Mouse (Mus musculus) MEL (cell line): ENCODE measurements around the gene Kalrn. TPM values are rescaled to one million over a fixed set of nuclear protein-coding genes. Genes with fewer than 3 reads are reported as not detected.

Experiments used
- DNase-seq: peaks from one replicate; pipeline ENCODE4 v3.0.0; 2011; ENCODE audit warnings: low read depth, low spot score
- H3K27ac ChIP-seq: 2 replicates; pipeline ENCODE4 v1.5.1; 2012; ENCODE audit warnings: low read depth, mild to moderate bottlenecking, control low read depth, low read length, moderate library complexity; ENCODE audit not compliant: control insufficient read depth
- H3K27me3 ChIP-seq, 2 experiments: fragments of 150-350 bp in 1 of 2; sonication (generic) in 1 of 2; 2 replicates each; pipeline ENCODE4 v1.6.1; 2012; ENCODE audit warnings: low read length in 2 of 2, mild to moderate bottlenecking in 2 of 2, improper control_type of control experiment in 1 of 2, moderate library complexity in 1 of 2; ENCODE audit not compliant: insufficient read depth in 2 of 2, control insufficient read depth in 1 of 2
- H3K36me3 ChIP-seq, 2 experiments: 2 replicates each; pipeline ENCODE4 v1.6.1; 2012 to 2014; ENCODE audit warnings: low read length in 2 of 2, improper control_type of control experiment in 1 of 2, inconsistent platforms in 1 of 2, mild to moderate bottlenecking in 1 of 2; ENCODE audit not compliant: insufficient read depth in 2 of 2, control insufficient read depth in 1 of 2
- H3K4me1 ChIP-seq, 2 experiments: fragments of 150-350 bp in 1 of 2; sonication (generic) in 1 of 2; 2 replicates each; pipeline ENCODE4 v1.6.1; 2012; ENCODE audit warnings: low read length in 2 of 2, improper control_type of control experiment in 1 of 2, mild to moderate bottlenecking in 1 of 2; ENCODE audit not compliant: insufficient read depth in 2 of 2, control insufficient read depth in 1 of 2
- H3K4me3 ChIP-seq, 2 experiments: fragments of 150-350 bp in 1 of 2; sonication (generic) in 1 of 2; 2 replicates each; pipeline ENCODE4 v1.5.1; 2012; ENCODE audit warnings: low read depth in 2 of 2, low read length in 2 of 2, mild to moderate bottlenecking in 2 of 2, moderate library complexity in 2 of 2, control low read depth in 1 of 2, improper control_type of control experiment in 1 of 2; ENCODE audit not compliant: control insufficient read depth in 1 of 2, insufficient read depth in 1 of 2
- H3K79me2 ChIP-seq: 2 replicates; pipeline ENCODE4 v1.6.1; 2012; ENCODE audit warnings: mild to moderate bottlenecking, low read length, moderate library complexity; ENCODE audit not compliant: control insufficient read depth, poor library complexity, insufficient read depth
- H3K9ac ChIP-seq: 2 replicates; pipeline ENCODE4 v1.6.1; 2012; ENCODE audit warnings: low read depth, mild to moderate bottlenecking, control low read depth, low read length, moderate library complexity; ENCODE audit not compliant: control insufficient read depth, poor library complexity, severe bottlenecking
- H3K9me3 ChIP-seq: fragments of 150-350 bp; sonication (generic); replicated peaks from 2 replicates; pipeline ENCODE4 v1.6.1; 2012; ENCODE audit warnings: mild to moderate bottlenecking, low read length, improper control_type of control experiment, moderate library complexity; ENCODE audit not compliant: insufficient read depth
- CHD1 ChIP-seq: IDR thresholded peaks from 2 replicates; pipeline ENCODE4 v1.6.1; 2012; ENCODE audit warnings: low read depth, mild to moderate bottlenecking, inconsistent platforms, low read length, improper control_type of control experiment
- CHD2 ChIP-seq: IDR thresholded peaks from 2 replicates; pipeline ENCODE4 v1.6.1; 2011; ENCODE audit warnings: low read length, improper control_type of control experiment
- EP300 ChIP-seq, 2 experiments: IDR thresholded peaks; 2 replicates each; pipeline ENCODE4 v1.6.1; 2011; ENCODE audit warnings: improper control_type of control experiment in 2 of 2, low read length in 2 of 2, low read depth in 1 of 2, mild to moderate bottlenecking in 1 of 2
- ETS1 ChIP-seq: IDR thresholded peaks from 2 replicates; pipeline ENCODE4 v1.6.1; 2012; ENCODE audit warnings: low read depth, mild to moderate bottlenecking, inconsistent platforms, low read length, improper control_type of control experiment, moderate library complexity
- GABPA ChIP-seq: IDR thresholded peaks from 2 replicates; pipeline ENCODE4 v1.6.1; 2012; ENCODE audit warnings: low read depth, mild to moderate bottlenecking, inconsistent platforms, low read length, improper control_type of control experiment, moderate library complexity
- HCFC1 ChIP-seq: IDR thresholded peaks from 2 replicates; pipeline ENCODE4 v1.6.1; 2012; ENCODE audit warnings: low read depth, mild to moderate bottlenecking, inconsistent platforms, low read length, improper control_type of control experiment, moderate library complexity
- JUND ChIP-seq: IDR thresholded peaks from 2 replicates; pipeline ENCODE4 v1.6.1; 2011; ENCODE audit warnings: low read depth, mild to moderate bottlenecking, improper control_type of control experiment, low read length
- MAFK ChIP-seq: IDR thresholded peaks from 2 replicates; pipeline ENCODE4 v1.6.1; 2011; ENCODE audit warnings: low read depth, mild to moderate bottlenecking, low read length, improper control_type of control experiment, borderline replicate concordance
- MAX ChIP-seq: IDR thresholded peaks from 2 replicates; pipeline ENCODE4 v1.6.1; 2011; ENCODE audit warnings: low read length, improper control_type of control experiment
- MXI1 ChIP-seq: IDR thresholded peaks from 2 replicates; pipeline ENCODE4 v1.6.1; 2011; ENCODE audit warnings: mild to moderate bottlenecking, low read depth, low read length, improper control_type of control experiment
- MYC ChIP-seq: IDR thresholded peaks from 2 replicates; pipeline ENCODE4 v1.6.1; 2011; ENCODE audit warnings: low read depth, mild to moderate bottlenecking, low read length, improper control_type of control experiment, moderate library complexity
- NRF1 ChIP-seq: IDR thresholded peaks from 2 replicates; pipeline ENCODE4 v1.6.1; 2014; ENCODE audit warnings: low read depth, mild to moderate bottlenecking, inconsistent platforms, low read length, improper control_type of control experiment, moderate library complexity; ENCODE audit not compliant: poor library complexity, insufficient read depth, severe bottlenecking
- POLR2A ChIP-seq, 2 experiments: IDR thresholded peaks; 2 replicates each; pipeline ENCODE4 v1.6.1; 2011 to 2012; ENCODE audit warnings: low read length in 2 of 2, mild to moderate bottlenecking in 2 of 2, control low read depth in 1 of 2, improper control_type of control experiment in 1 of 2, low read depth in 1 of 2, moderate library complexity in 1 of 2; ENCODE audit not compliant: control insufficient read depth in 1 of 2, insufficient read depth in 1 of 2, poor library complexity in 1 of 2
- RCOR1 ChIP-seq: IDR thresholded peaks from 2 replicates; pipeline ENCODE4 v1.6.1; 2012; ENCODE audit warnings: low read depth, mild to moderate bottlenecking, inconsistent platforms, low read length, improper control_type of control experiment
- SIN3A ChIP-seq: IDR thresholded peaks from 2 replicates; pipeline ENCODE4 v1.6.1; 2012; ENCODE audit warnings: low read length, improper control_type of control experiment, inconsistent platforms
- UBTF ChIP-seq: IDR thresholded peaks from 2 replicates; pipeline ENCODE4 v1.6.1; 2012; ENCODE audit warnings: low read depth, mild to moderate bottlenecking, inconsistent platforms, low read length, improper control_type of control experiment, moderate library complexity, borderline replicate concordance; ENCODE audit not compliant: insufficient read depth
- USF1 ChIP-seq: IDR thresholded peaks from 2 replicates; pipeline ENCODE4 v1.6.1; 2014; ENCODE audit warnings: low read depth, mild to moderate bottlenecking, inconsistent platforms, low read length, improper control_type of control experiment, moderate library complexity
- ZC3H11A ChIP-seq: IDR thresholded peaks from 2 replicates; pipeline ENCODE4 v1.6.1; 2012; ENCODE audit warnings: low read depth, mild to moderate bottlenecking, inconsistent platforms, low read length, improper control_type of control experiment
- polyA plus RNA-seq, 2 experiments: library from polyadenylated mRNA; stranded (reverse) in 1 of 2; unstranded in 1 of 2; fragments of >175 nt in 1 of 2; fragments of >200 nt in 1 of 2; gene quantifications; 2 replicates each; pipeline versions ENCODE4 v1.2.1 to v1.2.4; 2012; ENCODE audit warnings: low replicate concordance in 2 of 2, low read depth in 1 of 2; ENCODE audit not compliant: insufficient read length in 2 of 2, insufficient read depth in 1 of 2, missing spikeins in 1 of 2
- total RNA-seq: library from RNA; depleted of rRNA; stranded (reverse); fragments of 300-350 nt; gene quantifications from 2 replicates; pipeline ENCODE4 v1.2.3, GENCODE M21; 2012

The Kalrn gene
- total and polyA plus RNA-seq, 3 experiments: 10.4 to 11.8 TPM; not detected in 1

- no peaks in the 10 kb centered on the region for H3K4me1 ChIP-seq
- no peak for DNase-seq
- H3K4me3 ChIP-seq: no peak overlapping the region
- H3K79me2 ChIP-seq: no peaks in the 10 kb centered on the region
- H3K27me3 ChIP-seq: peaks cover 0 to 7% of the 10 kb centered on the region in 2 experiments; a peak in 2 of 4 replicates
- H3K36me3 ChIP-seq: no peaks in the 10 kb centered on the region
- no peak overlapping the region for H3K27ac ChIP-seq
- H3K9me3 ChIP-seq: no peaks in the 10 kb centered on the region
- no peak for TF ChIP-seq CHD1
- no peak for TF ChIP-seq UBTF
- TF ChIP-seq MAX: no peak
- no peak for TF ChIP-seq MAFK
- no peak for TF ChIP-seq ETS1
- TF ChIP-seq SIN3A: no peak
- TF ChIP-seq ZC3H11A: no peak
- TF ChIP-seq, all 39 proteins: peak for 0
- H3K9ac ChIP-seq: no peak overlapping the region
Measured at GRCm38 (mm10) chr16:34157386-34158135, 415.8 kb downstream of the Kalrn start.

DNA sequence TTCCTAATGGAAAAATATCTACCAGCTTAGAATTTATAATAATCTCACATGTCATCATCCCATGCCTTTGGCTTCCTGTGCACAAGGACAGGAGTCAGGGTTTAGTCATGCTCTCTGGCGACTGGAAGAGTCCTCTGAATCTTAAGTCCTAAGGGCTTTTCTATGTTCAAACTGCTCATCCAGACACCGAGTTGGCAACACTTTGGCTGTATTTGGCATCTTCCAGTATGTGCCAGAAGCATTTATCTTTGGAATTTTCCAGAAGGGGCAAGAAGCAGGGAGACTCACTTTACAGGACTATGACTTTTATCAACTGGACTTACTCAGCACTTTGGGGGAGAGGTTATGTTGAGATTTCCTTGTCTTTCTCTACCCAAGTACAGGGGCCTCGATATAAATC lies 417.6 kb downstream of the Kalrn start:
- no peaks in the 10 kb centered on the region for H3K4me1 ChIP-seq
- no peak overlapping the region for H3K9ac ChIP-seq
- H3K9me3 ChIP-seq: no peaks in the 10 kb centered on the region
- TF ChIP-seq CHD2: no peak
- TF ChIP-seq MYC: no peak
- no peak for TF ChIP-seq MXI1
- no peak for TF ChIP-seq UBTF
- TF ChIP-seq ZC3H11A: no peak
- no peak for TF ChIP-seq EP300 (IDR thresholded peaks at IDR 0.05; ENCODE audit: low read depth in 1 of 2, low read length in 2 of 2)
- TF ChIP-seq HCFC1: no peak
- TF ChIP-seq CHD1: no peak
- no peak for TF ChIP-seq USF1
- no peak for TF ChIP-seq ETS1
- no peak for TF ChIP-seq JUND
- TF ChIP-seq NRF1: no peak
- TF ChIP-seq GABPA: no peak
- no peak for TF ChIP-seq RCOR1
- TF ChIP-seq POLR2A (IDR thresholded peaks at IDR 0.05; ENCODE audit: control insufficient read depth in 1 of 2, insufficient read depth in 1 of 2, low read depth in 1 of 2, low read length in 2 of 2, poor library complexity in 1 of 2): no peak
- H3K79me2 ChIP-seq: no peaks in the 10 kb centered on the region
- H3K27me3 ChIP-seq: peaks cover 0 to 7% of the 10 kb centered on the region in 2 experiments; a peak in 3 of 4 replicates
- H3K27ac ChIP-seq: no peak overlapping the region
- H3K36me3 ChIP-seq: no peaks in the 10 kb centered on the region
- H3K4me3 ChIP-seq: no peak overlapping the region
- no peak for DNase-seq
